Mouse (Mus musculus) forebrain, embryonic 14.5 days (tissue): ENCODE data around the gene Ano6. TPM values are rescaled to one million over a fixed set of nuclear protein-coding genes. Genes with fewer than 3 reads are reported as not detected.

Source experiments
- ATAC-seq: fragments of 200-750 bp; cut with Nextera tagmentation; 2 replicates; pipeline ENCODE4 v1.8.0; 2017; ENCODE audit warnings: mild to moderate bottlenecking, moderate library complexity
- DNase-seq: peaks from one replicate; pipeline ENCODE4 v3.0.0-alpha.2; 2015; ENCODE audit warnings: low spot score
- H3K27ac ChIP-seq: fragments of 300-500 bp; sonication (generic); 2 replicates; pipeline ENCODE4 v1.5.1; 2014; ENCODE audit warnings: low read depth, mild to moderate bottlenecking, control low read depth, low read length, moderate library complexity
- H3K27me3 ChIP-seq: fragments of 300-500 bp; sonication (generic); replicated peaks from 2 replicates; pipeline ENCODE4 v1.6.1; 2014; ENCODE audit warnings: low read length, control low read depth, mixed read lengths; ENCODE audit not compliant: control insufficient read depth, insufficient read depth
- H3K36me3 ChIP-seq: fragments of 300-500 bp; sonication (generic); 2 replicates; pipeline ENCODE4 v1.6.1; 2014; ENCODE audit warnings: low read length, control low read depth; ENCODE audit not compliant: control insufficient read depth, insufficient read depth
- H3K4me1 ChIP-seq: fragments of 300-500 bp; sonication (generic); 2 replicates; pipeline ENCODE4 v1.6.1; 2014; ENCODE audit warnings: antibody characterized with exemption, low read length, control low read depth; ENCODE audit not compliant: control insufficient read depth, insufficient read depth
- H3K4me2 ChIP-seq: fragments of 300-500 bp; sonication (generic); 2 replicates; pipeline ENCODE4 v1.6.1; 2014; ENCODE audit warnings: mild to moderate bottlenecking, control low read depth, low read length
- H3K4me3 ChIP-seq: fragments of 300-500 bp; sonication (generic); 2 replicates; pipeline ENCODE4 v1.5.1; 2014; ENCODE audit warnings: low read depth, low read length, control low read depth
- H3K9ac ChIP-seq: fragments of 300-500 bp; sonication (generic); 2 replicates; pipeline ENCODE4 v1.6.1; 2014; ENCODE audit warnings: mild to moderate bottlenecking, low read length, control low read depth, moderate library complexity
- H3K9me3 ChIP-seq: fragments of 300-500 bp; sonication (generic); replicated peaks from 2 replicates; pipeline ENCODE4 v1.6.1; 2016; ENCODE audit warnings: low read length, control low read depth, mixed read lengths; ENCODE audit not compliant: control insufficient read depth
- WGBS: fragments of 180-500 bp; shearing (Covaris S2); extraction: QIAGEN DNeasy Blood & Tissue Kit; methylation state at CpG from one replicate; pipeline ENCODE4 v1.1.7; 2014; 5-methylcytosine and 5-hydroxymethylcytosine counted together
- polyA plus RNA-seq: library from polyadenylated mRNA; unstranded; fragments of >200 nt; fragmentation: Nextera tagmentation; extraction: Ambion mirVana; gene quantifications from 2 replicates; pipeline ENCODE4 v1.2.1, GENCODE M21; 2014

Ano6 gene
- polyA plus RNA-seq, 1 experiment from 2014 or later, result 14.6 TPM

GRCm38 (mm10) chr15:95798266-95798665 is 7.6 kb downstream of the Ano6 start:
- peaks cover 9% of the 10 kb centered on the region; the same call in 1 of the 2 replicates for H3K4me1 ChIP-seq
- no peaks in the 10 kb centered on the region for H3K36me3 ChIP-seq
- no peak for ATAC-seq
- no peak overlapping the region for H3K4me2 ChIP-seq
- H3K27me3 ChIP-seq, result no peaks in the 10 kb centered on the region
- H3K4me3 ChIP-seq, result no peak overlapping the region
- no peak overlapping the region for H3K9ac ChIP-seq
- WGBS, result 95% methylated on average over 7 of the region's 7 CpGs
- no peak for DNase-seq
- H3K27ac ChIP-seq, result no peak overlapping the region
- H3K9me3 ChIP-seq, result no peaks in the 10 kb centered on the region

- ATAC-seq (no peak), DNase-seq (no peak)
- WGBS, result 92% methylated on average over 5 of the region's 5 CpGs
- no peaks in the 10 kb centered on the region for H3K9me3 ChIP-seq
- H3K27ac ChIP-seq, result no peak overlapping the region
- H3K36me3 ChIP-seq, result no peaks in the 10 kb centered on the region
- no peaks in the 10 kb centered on the region for H3K27me3 ChIP-seq
- no peak overlapping the region for H3K9ac ChIP-seq
- no peak overlapping the region for H3K4me2 ChIP-seq
- H3K4me3 ChIP-seq, result no peak overlapping the region
- peaks cover 13% of the 10 kb centered on the region; the same call in 1 of the 2 replicates for H3K4me1 ChIP-seq
Measured at GRCm38 (mm10) chr15:95799632-95800031, 9.0 kb downstream of the Ano6 start.

DNA sequence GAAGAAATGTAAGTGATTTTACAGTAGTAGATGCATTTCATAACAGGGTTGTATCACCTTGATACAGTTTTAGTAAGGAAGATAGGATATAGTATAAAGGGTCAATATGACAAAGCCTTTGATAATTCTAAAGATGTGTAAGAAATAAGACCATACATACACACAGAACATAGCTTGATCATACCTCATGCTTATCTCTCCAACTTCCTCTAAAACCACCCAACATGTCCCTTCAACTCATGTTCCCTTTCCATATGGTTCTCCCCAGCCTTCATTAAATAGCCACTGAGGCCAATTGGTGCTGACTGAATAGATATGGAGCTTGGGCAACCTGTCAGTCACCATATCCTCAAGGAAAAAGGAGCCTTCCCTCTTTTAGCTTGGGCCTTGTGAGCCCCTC is 9.4 kb downstream of the Ano6 start:
- no peaks in the 10 kb centered on the region for H3K9me3 ChIP-seq
- ATAC-seq (no peak), DNase-seq (no peak)
- no peak overlapping the region for H3K4me2 ChIP-seq
- H3K27me3 ChIP-seq, result no peaks in the 10 kb centered on the region
- H3K4me3 ChIP-seq, result no peak overlapping the region
- H3K4me1 ChIP-seq, result peaks cover 13% of the 10 kb centered on the region; the same call in 1 of the 2 replicates
- no peak overlapping the region for H3K9ac ChIP-seq
- H3K27ac ChIP-seq, result no peak overlapping the region
- no peaks in the 10 kb centered on the region for H3K36me3 ChIP-seq

DNA sequence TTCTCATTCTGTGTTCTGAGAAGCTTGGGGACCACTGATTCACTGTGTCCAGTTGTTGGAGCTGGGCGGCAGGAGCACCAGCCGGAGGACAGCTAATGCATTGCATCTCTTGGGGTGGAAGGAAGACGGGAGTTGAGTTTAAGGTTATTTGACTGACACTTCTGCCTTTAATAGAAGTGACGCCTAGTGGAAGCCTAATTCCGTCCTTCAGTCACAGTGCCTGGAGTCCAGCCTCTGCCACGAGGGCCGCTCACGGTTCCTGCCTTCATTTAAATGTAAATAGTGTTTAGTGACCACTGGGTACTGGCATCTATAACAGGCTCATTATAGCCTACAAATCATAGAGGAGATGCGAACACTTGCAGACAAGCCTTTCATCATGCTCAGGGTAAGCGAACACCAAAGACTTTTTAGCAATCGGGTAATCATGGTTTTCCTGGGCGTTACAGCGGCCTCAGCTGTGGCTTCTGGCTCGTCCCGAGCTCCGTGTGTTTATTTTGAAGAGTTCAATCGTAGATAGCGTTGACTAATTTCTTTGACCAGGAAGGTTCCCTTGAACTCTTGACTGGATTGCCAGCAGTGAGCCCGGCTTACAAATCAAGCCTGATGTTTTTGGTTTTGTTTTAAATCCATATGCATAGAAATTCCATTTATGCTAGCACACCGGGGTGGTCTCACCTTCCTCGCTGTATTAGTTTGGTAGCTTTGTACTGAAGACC is 10.8 kb downstream of the Ano6 start:
- Histone ChIP-seq H3K36me3 (no peaks in the 10 kb centered on the region), H3K4me1 (peaks cover 13% of the 10 kb centered on the region; the same call in 1 of the 2 replicates), H3K27ac (no peak overlapping the region), H3K27me3 (no peaks in the 10 kb centered on the region), H3K4me3 (no peak overlapping the region), H3K9ac (no peak overlapping the region), H3K4me2 (no peak overlapping the region), H3K9me3 (no peaks in the 10 kb centered on the region)
- no peak for ATAC-seq
- WGBS, result 60% methylated on average over 21 of the region's 21 CpGs
- no peak for DNase-seq

GRCm38 (mm10) chr15:95802140-95802539 is 11.5 kb downstream of the Ano6 start:
- 88% methylated on average over 6 of the region's 6 CpGs for WGBS
- no peak overlapping the region for H3K4me3 ChIP-seq
- peaks cover 13% of the 10 kb centered on the region; the same call in 1 of the 2 replicates for H3K4me1 ChIP-seq
- no peaks in the 10 kb centered on the region for H3K9me3 ChIP-seq
- H3K36me3 ChIP-seq, result no peaks in the 10 kb centered on the region
- H3K9ac ChIP-seq, result no peak overlapping the region
- no peak overlapping the region for H3K27ac ChIP-seq
- H3K27me3 ChIP-seq, result no peaks in the 10 kb centered on the region
- DNase-seq (peak; percentile 37), ATAC-seq (no peak; the same call in 1 of the 2 replicates)
- no peak overlapping the region for H3K4me2 ChIP-seq

- WGBS, result 79% methylated on average over 2 of the region's 2 CpGs
- ATAC-seq (no peak), DNase-seq (no peak)
- H3K4me3 ChIP-seq, result no peak overlapping the region
- no peaks in the 10 kb centered on the region for H3K27me3 ChIP-seq
- peaks cover 13% of the 10 kb centered on the region; the same call in 1 of the 2 replicates for H3K4me1 ChIP-seq
- no peak overlapping the region for H3K27ac ChIP-seq
- no peaks in the 10 kb centered on the region for H3K36me3 ChIP-seq
- H3K4me2 ChIP-seq, result no peak overlapping the region
- no peak overlapping the region for H3K9ac ChIP-seq
- H3K9me3 ChIP-seq, result no peaks in the 10 kb centered on the region
Measured at GRCm38 (mm10) chr15:95802762-95803161, 12.1 kb downstream of the Ano6 start.

DNA sequence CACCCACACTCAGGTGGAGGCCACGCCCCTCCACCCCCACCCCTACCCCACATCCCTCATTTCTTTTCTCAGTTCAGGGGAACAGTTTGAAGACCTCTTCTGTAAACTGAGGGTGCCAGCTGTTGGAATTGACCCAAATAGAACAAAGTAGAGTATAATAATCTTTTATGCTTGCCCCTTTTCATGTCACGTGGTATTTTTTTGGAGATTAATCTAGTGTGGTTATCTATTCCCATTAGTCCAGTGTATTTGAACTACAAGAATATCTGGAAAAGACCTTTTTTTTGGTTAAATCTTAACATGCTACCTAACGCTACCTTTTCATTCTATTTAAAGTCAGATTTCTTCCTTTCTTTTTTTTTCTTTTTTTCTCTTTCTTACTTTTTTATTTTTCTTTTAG is 12.8 kb downstream of the Ano6 start:
- peaks cover 13% of the 10 kb centered on the region; the same call in 1 of the 2 replicates for H3K4me1 ChIP-seq
- WGBS, result 77% methylated on average over 3 of the region's 3 CpGs
- no peaks in the 10 kb centered on the region for H3K9me3 ChIP-seq
- no peak overlapping the region for H3K27ac ChIP-seq
- no peak for ATAC-seq
- no peak overlapping the region for H3K4me2 ChIP-seq
- no peaks in the 10 kb centered on the region for H3K27me3 ChIP-seq
- no peak overlapping the region for H3K9ac ChIP-seq
- DNase-seq, result no peak
- H3K4me3 ChIP-seq, result no peak overlapping the region
- H3K36me3 ChIP-seq, result no peaks in the 10 kb centered on the region

- Histone ChIP-seq H3K4me1 (peaks cover 13% of the 10 kb centered on the region; the same call in 1 of the 2 replicates), H3K27me3 (no peaks in the 10 kb centered on the region), H3K9ac (no peak overlapping the region), H3K9me3 (no peaks in the 10 kb centered on the region), H3K36me3 (no peaks in the 10 kb centered on the region), H3K27ac (no peak overlapping the region), H3K4me2 (no peak overlapping the region), H3K4me3 (no peak overlapping the region)
- WGBS, result 56% methylated on average over 7 of the region's 7 CpGs
- DNase-seq (no peak), ATAC-seq (no peak)
Measured at GRCm38 (mm10) chr15:95804255-95804654, 13.6 kb downstream of the Ano6 start.

GRCm38 (mm10) chr15:95805022-95805471 is 14.4 kb downstream of the Ano6 start:
- Histone ChIP-seq H3K4me1 (peaks cover 13% of the 10 kb centered on the region; the same call in 1 of the 2 replicates), H3K9ac (no peak overlapping the region), H3K27ac (no peak overlapping the region), H3K4me2 (no peak overlapping the region), H3K4me3 (no peak overlapping the region), H3K9me3 (no peaks in the 10 kb centered on the region), H3K36me3 (no peaks in the 10 kb centered on the region), H3K27me3 (no peaks in the 10 kb centered on the region)
- DNase-seq (no peak), ATAC-seq (no peak)
- 84% methylated on average over 5 of the region's 5 CpGs for WGBS
